Comparison of ENCODE assay signal across 13 mouse cellular contexts in genomic region chr11:96775665-96776064, GRCm38 (mm10). TPM values are rescaled to one million over a fixed set of nuclear protein-coding genes. Genes with fewer than 3 reads are reported as not detected.
A peak's percentile ranks its signal among the peaks of the same experiment; 100 is the strongest.
DNase-seq lines count a peak whose midpoint lies in the region; ATAC-seq and TF ChIP-seq lines count a peak whose summit lies in the region.
"Had no signal": no experiment of that assay in that cellular context is flagged by ENCODE, and none has a peak within 500 bp of the region (broad histone marks: within the 10 kb centered on the region; RNA-seq: fewer than 3 reads in every experiment).

No protein-coding gene starts in this region.

- no peak for DNase-seq in embryonic facial prominence, embryonic 10.5 days (ENCODE audit: low spot score)
- no peak for DNase-seq in limb, embryonic 11.5 days (ENCODE audit: low spot score)
- DNase-seq in limb, embryonic 10.5 days (ENCODE audit: low spot score) = no peak
- no peak for DNase-seq in heart, adult 18-20 months
- DNase-seq in adrenal gland, postnatal 4 days (ENCODE audit: low spot score in 2 of 2) = no peak
- DNase-seq: cerebellum, postnatal 25 days; kidney, postnatal 25 days had no signal

- no peak overlapping the region for H3K4me3 ChIP-seq in embryonic facial prominence, embryonic 13.5 days
- no peak overlapping the region for H3K4me3 ChIP-seq in embryonic facial prominence, embryonic 10.5 days
- H3K4me3 ChIP-seq in limb, embryonic 11.5 days (ENCODE audit: low read depth, low read length) = no peak overlapping the region
- no peak overlapping the region for H3K4me3 ChIP-seq in limb, embryonic 10.5 days
- no peak overlapping the region for H3K4me3 ChIP-seq in cortical plate, adult 2 months (ENCODE audit: insufficient read depth, low read length)
- peak overlapping the region; percentile 77 for H3K4me3 ChIP-seq in myocyte

- no peaks in the 10 kb centered on the region for H3K27me3 ChIP-seq in embryonic facial prominence, embryonic 13.5 days
- no peaks in the 10 kb centered on the region for H3K27me3 ChIP-seq in embryonic facial prominence, embryonic 10.5 days (replicated peaks; ENCODE audit: low read depth, poor library complexity, severe bottlenecking)
- H3K27me3 ChIP-seq in limb, embryonic 11.5 days (ENCODE audit: control insufficient read depth, insufficient read depth, low read length) = no peaks in the 10 kb centered on the region
- H3K27me3 ChIP-seq in limb, embryonic 10.5 days (ENCODE audit: low read depth, poor library complexity, severe bottlenecking) = no peaks in the 10 kb centered on the region
- no peaks in the 10 kb centered on the region for H3K27me3 ChIP-seq in myocyte (ENCODE audit: control insufficient read depth, insufficient read depth, insufficient read length)
- H3K27me3 ChIP-seq: midbrain, embryonic 12.5 days had no signal

- no peak for TF ChIP-seq POLR2A in cortical plate, adult 2 months (IDR thresholded peaks at IDR 0.05; ENCODE audit: extremely low read depth, insufficient read depth, low read length)
- no peak for TF ChIP-seq POLR2A in myocyte (IDR thresholded peaks at IDR 0.05; ENCODE audit: insufficient read length, low read depth)

- 0 out of 2 replicates have a peak overlapping the region, but pooled peaks have one; percentile 5 for H3K4me2 ChIP-seq in embryonic facial prominence, embryonic 13.5 days
- peak overlapping the region; percentile 20; the same call in 1 of the 2 replicates for H3K4me2 ChIP-seq in limb, embryonic 11.5 days (ENCODE audit: low read depth, severe bottlenecking)
- H3K4me2 ChIP-seq in myocyte (ENCODE audit: low read depth) = peak overlapping the region; percentile 99

- no peak for TF ChIP-seq CTCF in cortical plate, adult 2 months (IDR thresholded peaks at IDR 0.05; ENCODE audit: extremely low read depth, insufficient read depth, low read length)

- H3K27ac ChIP-seq in embryonic facial prominence, embryonic 13.5 days = no peak overlapping the region; the same call in 1 of the 2 replicates
- H3K27ac ChIP-seq in embryonic facial prominence, embryonic 10.5 days (replicated peaks) = no peak overlapping the region
- H3K27ac ChIP-seq in limb, embryonic 11.5 days (replicated peaks; ENCODE audit: low read depth, low read length) = no peak overlapping the region
- H3K27ac ChIP-seq in limb, embryonic 10.5 days = no peak overlapping the region
- 0 out of 2 replicates have a peak overlapping the region, but pooled peaks have one; percentile 34 for H3K27ac ChIP-seq in cortical plate, adult 2 months (ENCODE audit: insufficient read depth, low read length)
- H3K27ac ChIP-seq: midbrain, embryonic 12.5 days had no signal

- no peaks in the 10 kb centered on the region for H3K9me3 ChIP-seq in embryonic facial prominence, embryonic 13.5 days
- H3K9me3 ChIP-seq in embryonic facial prominence, embryonic 10.5 days = no peaks in the 10 kb centered on the region
- H3K9me3 ChIP-seq in limb, embryonic 11.5 days (ENCODE audit: control insufficient read depth, low read length) = no peaks in the 10 kb centered on the region
- H3K9me3 ChIP-seq in limb, embryonic 10.5 days (replicated peaks) = no peaks in the 10 kb centered on the region
- H3K9me3 ChIP-seq: midbrain, embryonic 12.5 days had no signal

- no peak overlapping the region for H3K9ac ChIP-seq in embryonic facial prominence, embryonic 13.5 days
- no peak overlapping the region; the same call in 1 of the 2 replicates for H3K9ac ChIP-seq in limb, embryonic 11.5 days (ENCODE audit: low read length)

- WGBS in embryonic facial prominence, embryonic 13.5 days = 75% methylated on average over 7 of the region's 7 CpGs
- WGBS in embryonic facial prominence, embryonic 10.5 days = 84% methylated on average over 7 of the region's 7 CpGs
- 73% methylated on average over 7 of the region's 7 CpGs for WGBS in limb, embryonic 11.5 days
- 83% methylated on average over 7 of the region's 7 CpGs for WGBS in limb, embryonic 10.5 days

- ATAC-seq in embryonic facial prominence, embryonic 13.5 days (ENCODE audit: insufficient number of reproducible peaks, insufficient read depth, low FRiP score, low TSS enrichment, low read depth) = no peak
- no peak for ATAC-seq in limb, embryonic 11.5 days (ENCODE audit: insufficient number of reproducible peaks, low FRiP score, low TSS enrichment, low read depth)
- ATAC-seq: activated CD4-positive, CD25-positive, alpha-beta regulatory T cell, adult 4 months; lung, postnatal 0 days had no signal

- H3K36me3 ChIP-seq in embryonic facial prominence, embryonic 13.5 days = peaks cover 28% of the 10 kb centered on the region
- peaks cover 36% of the 10 kb centered on the region for H3K36me3 ChIP-seq in embryonic facial prominence, embryonic 10.5 days (replicated peaks)
- peaks cover 9% of the 10 kb centered on the region; the same call in 1 of the 2 replicates for H3K36me3 ChIP-seq in limb, embryonic 11.5 days (ENCODE audit: control insufficient read depth, insufficient read depth, low read length)
- H3K36me3 ChIP-seq in limb, embryonic 10.5 days = peaks cover 35% of the 10 kb centered on the region
- H3K36me3 ChIP-seq in myocyte (ENCODE audit: control insufficient read depth, insufficient read depth) = peaks cover 25% of the 10 kb centered on the region

- peaks cover 22% of the 10 kb centered on the region for H3K4me1 ChIP-seq in embryonic facial prominence, embryonic 13.5 days
- peaks cover 11% of the 10 kb centered on the region for H3K4me1 ChIP-seq in embryonic facial prominence, embryonic 10.5 days
- peaks cover 5% of the 10 kb centered on the region; the same call in 1 of the 2 replicates for H3K4me1 ChIP-seq in limb, embryonic 11.5 days (ENCODE audit: control insufficient read depth, insufficient read depth, low read length)
- H3K4me1 ChIP-seq in limb, embryonic 10.5 days = peaks cover 26% of the 10 kb centered on the region
- no peaks in the 10 kb centered on the region for H3K4me1 ChIP-seq in cortical plate, adult 2 months (ENCODE audit: control insufficient read depth, insufficient read depth, low read length)

- H3K79me2 ChIP-seq in myocyte (ENCODE audit: control insufficient read depth, insufficient read depth) = peaks cover 28% of the 10 kb centered on the region

- H3ac ChIP-seq in myocyte (ENCODE audit: control insufficient read depth, insufficient read length) = no peak overlapping the region

TF ChIP-seq in myocyte, 11 proteins besides CTCF, POLR2A, EP300 and RAD21:
- no peak for TF ChIP-seq MYOG (IDR thresholded peaks at IDR 0.05; ENCODE audit: control insufficient read depth in 1 of 3, insufficient read depth in 1 of 3, insufficient read length in 2 of 3, low read depth in 2 of 3)
- no peak for TF ChIP-seq E2F4 (IDR thresholded peaks at IDR 0.05; ENCODE audit: insufficient read depth)
- no peak for TF ChIP-seq TCF3 (IDR thresholded peaks at IDR 0.05; ENCODE audit: insufficient read length, low read depth)
- no peak for TF ChIP-seq SRF (IDR thresholded peaks at IDR 0.05; ENCODE audit: control insufficient read depth, insufficient read length, low read depth)
- no peak for TF ChIP-seq CEBPB (IDR thresholded peaks at IDR 0.05; ENCODE audit: insufficient read depth, poor library complexity, severe bottlenecking)
- TF ChIP-seq POLR2AphosphoS2 (IDR thresholded peaks at IDR 0.05; ENCODE audit: insufficient read length, low read depth) = no peak

RNA-seq across cellular contexts. Expression of gene Snx11, which starts 1.7 kb away (rescaled TPM):
- polyA plus RNA-seq in embryonic facial prominence, embryonic 13.5 days (2015; fragmentation: Nextera tagmentation; extraction: Ambion mirVana) = 23.5 TPM in 2 replicates
- 22.4 and 25.5 TPM in 2 replicates for polyA plus RNA-seq in embryonic facial prominence, embryonic 10.5 days (2016; fragmentation: Nextera tagmentation; extraction: Ambion mirVana)
- polyA plus RNA-seq in limb, embryonic 11.5 days (2014; fragmentation: Nextera tagmentation; extraction: Ambion mirVana) = 10.3 and 11.3 TPM in 2 replicates
- polyA plus RNA-seq in limb, embryonic 10.5 days (2016; fragmentation: Nextera tagmentation; extraction: Ambion mirVana) = 21.4 and 22.0 TPM in 2 replicates
- polyA plus RNA-seq in cortical plate, adult 2 months (2012; rRNA removed) = 42.9 and 46.0 TPM in 2 replicates
- polyA plus RNA-seq in myocyte (2012; fragmentation: generic; extraction: Trizol) = 18.4 TPM
- total RNA-seq in heart, adult 18-20 months (2021) = 10 to 100 TPM in 1 of 2 experiments, 1 to 10 TPM in 1; 9.9 to 15.2 TPM
- total RNA-seq in adrenal gland, postnatal 4 days (2021) = 10 to 100 TPM; 27.8 TPM

RNA-seq across cellular contexts. Expression of gene Cbx1, which starts 13.3 kb away (rescaled TPM):
- polyA plus RNA-seq in embryonic facial prominence, embryonic 13.5 days (2015; fragmentation: Nextera tagmentation; extraction: Ambion mirVana) = 164 and 170 TPM in 2 replicates
- polyA plus RNA-seq in embryonic facial prominence, embryonic 10.5 days (2016; fragmentation: Nextera tagmentation; extraction: Ambion mirVana) = 201 and 213 TPM in 2 replicates
- 172 and 179 TPM in 2 replicates for polyA plus RNA-seq in limb, embryonic 11.5 days (2014; fragmentation: Nextera tagmentation; extraction: Ambion mirVana)
- 179 and 200 TPM in 2 replicates for polyA plus RNA-seq in limb, embryonic 10.5 days (2016; fragmentation: Nextera tagmentation; extraction: Ambion mirVana)
- polyA plus RNA-seq in cortical plate, adult 2 months (2012; rRNA removed) = 27.1 and 30.1 TPM in 2 replicates
- polyA plus RNA-seq in myocyte (2012; fragmentation: generic; extraction: Trizol) = 34.6 TPM
- 10 to 100 TPM; 35.7 TPM for total RNA-seq in heart, adult 18-20 months (2021)
- total RNA-seq in adrenal gland, postnatal 4 days (2021) = 100 to 1,000 TPM in 1 of 2 experiments, 10 to 100 TPM in 1; 93.5 to 109 TPM

RNA-seq across cellular contexts. Expression of gene Nfe2l1, which starts 54.1 kb away (rescaled TPM):
- 61.7 and 66.5 TPM in 2 replicates for polyA plus RNA-seq in embryonic facial prominence, embryonic 13.5 days (2015; fragmentation: Nextera tagmentation; extraction: Ambion mirVana)
- polyA plus RNA-seq in embryonic facial prominence, embryonic 10.5 days (2016; fragmentation: Nextera tagmentation; extraction: Ambion mirVana) = 65.4 and 69.9 TPM in 2 replicates
- polyA plus RNA-seq in limb, embryonic 11.5 days (2014; fragmentation: Nextera tagmentation; extraction: Ambion mirVana) = 30.1 and 33.7 TPM in 2 replicates
- 60.0 and 69.3 TPM in 2 replicates for polyA plus RNA-seq in limb, embryonic 10.5 days (2016; fragmentation: Nextera tagmentation; extraction: Ambion mirVana)
- polyA plus RNA-seq in cortical plate, adult 2 months (2012; rRNA removed) = 202 and 207 TPM in 2 replicates
- 518 TPM for polyA plus RNA-seq in myocyte (2012; fragmentation: generic; extraction: Trizol)
- 100 to 1,000 TPM; 458 to 487 TPM for total RNA-seq in heart, adult 18-20 months (2021)
- 100 to 1,000 TPM; 269 to 272 TPM for total RNA-seq in adrenal gland, postnatal 4 days (2021)

Comparison
In these comparisons a context has a peak if more than half of its experiments do, and no peak if none do; other contexts are left out.
1. H3K4me2 ChIP-seq: peak in every context shown above with its lines; median percentile 99 in myocyte; 20 in limb, embryonic 11.5 days; 5 in embryonic facial prominence, embryonic 13.5 days.